15 mouse cellular contexts compared by ENCODE assay signal in the genomic region with DNA sequence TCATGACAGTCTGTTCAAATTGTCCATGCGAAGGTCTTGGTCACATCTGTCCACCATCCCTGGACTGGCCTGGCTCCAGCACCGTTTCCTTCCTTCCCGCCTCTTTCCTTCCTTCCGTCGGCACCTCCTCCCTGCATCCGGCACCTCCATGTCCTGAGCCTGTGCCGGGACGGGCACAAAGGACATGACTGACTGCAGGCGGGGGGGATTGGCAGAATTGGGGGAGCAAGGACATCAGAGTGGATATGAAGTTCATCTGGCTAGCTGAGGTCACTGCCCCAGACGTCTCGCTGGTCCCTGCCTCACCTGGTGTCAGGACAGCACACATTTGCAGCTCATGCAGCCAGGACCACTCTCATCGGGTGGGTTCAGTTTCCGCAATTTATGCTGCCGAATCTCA. TPM values are rescaled to one million over a fixed set of nuclear protein-coding genes. Genes with fewer than 3 reads are reported as not detected.
A peak's percentile ranks its signal among the peaks of the same experiment; 100 is the strongest.
DNase-seq lines count a peak whose midpoint lies in the region; ATAC-seq and TF ChIP-seq lines count a peak whose summit lies in the region.
"Had no signal": no experiment of that assay in that cellular context is flagged by ENCODE, and none has a peak within 500 bp of the region (broad histone marks: within the 10 kb centered on the region; RNA-seq: fewer than 3 reads in every experiment).

No protein-coding gene starts in this region.

- TF ChIP-seq EP300 in liver, postnatal 0 days (IDR thresholded peaks at IDR 0.05; ENCODE audit: low read depth): no peak

- H3K9me3 ChIP-seq in liver, embryonic 12.5 days (replicated peaks): no peaks in the 10 kb centered on the region
- H3K9me3 ChIP-seq in liver, postnatal 0 days (ENCODE audit: low read length): no peaks in the 10 kb centered on the region
- no peaks in the 10 kb centered on the region for H3K9me3 ChIP-seq in lung, embryonic 16.5 days (ENCODE audit: control insufficient read depth, low read length)
- H3K9me3 ChIP-seq in forebrain, embryonic 16.5 days (ENCODE audit: control insufficient read depth, low read length): no peaks in the 10 kb centered on the region
- H3K9me3 ChIP-seq: forebrain, embryonic 12.5 days; liver, embryonic 15.5 days had no signal

- H3K9ac ChIP-seq in liver, embryonic 12.5 days: no peak overlapping the region
- H3K9ac ChIP-seq in liver, postnatal 0 days (replicated peaks): no peak overlapping the region
- no peak overlapping the region for H3K9ac ChIP-seq in lung, embryonic 16.5 days (ENCODE audit: low read length)
- no peak overlapping the region for H3K9ac ChIP-seq in forebrain, embryonic 16.5 days (replicated peaks; ENCODE audit: low read depth, low read length)
- H3K9ac ChIP-seq: liver, embryonic 15.5 days had no signal

- peak overlapping the region; percentile 36; the same call in 1 of the 2 replicates for H3K27ac ChIP-seq in liver, embryonic 12.5 days
- H3K27ac ChIP-seq in liver, postnatal 0 days (ENCODE audit: low read depth): no peak overlapping the region
- H3K27ac ChIP-seq in kidney, adult 2 months (ENCODE audit: insufficient read depth, low read depth, low read length): 0 out of 2 replicates have a peak overlapping the region, but pooled peaks have one; percentile 1
- 0 out of 2 replicates have a peak overlapping the region, but pooled peaks have one; percentile 22 for H3K27ac ChIP-seq in lung, embryonic 16.5 days (ENCODE audit: low read length)
- no peak overlapping the region for H3K27ac ChIP-seq in forebrain, embryonic 16.5 days (ENCODE audit: low read length)
- H3K27ac ChIP-seq: forebrain, embryonic 12.5 days; liver, embryonic 15.5 days had no signal

- TF ChIP-seq POLR2A in kidney, adult 2 months (IDR thresholded peaks at IDR 0.05; ENCODE audit: low read depth, low read length): no peak

- H3K4me2 ChIP-seq in liver, embryonic 12.5 days: no peak overlapping the region
- no peak overlapping the region for H3K4me2 ChIP-seq in liver, postnatal 0 days (ENCODE audit: low read depth, low read length)
- H3K4me2 ChIP-seq in lung, embryonic 16.5 days (ENCODE audit: low read depth, low read length): no peak overlapping the region
- H3K4me2 ChIP-seq in forebrain, embryonic 16.5 days (ENCODE audit: low read length): no peak overlapping the region
- H3K4me2 ChIP-seq: forebrain, embryonic 12.5 days; liver, embryonic 15.5 days had no signal

- H3K36me3 ChIP-seq in liver, embryonic 12.5 days: peaks cover 41% of the 10 kb centered on the region
- peaks cover 32% of the 10 kb centered on the region for H3K36me3 ChIP-seq in liver, postnatal 0 days (replicated peaks; ENCODE audit: insufficient read depth, low read length)
- H3K36me3 ChIP-seq in kidney, adult 2 months (ENCODE audit: control insufficient read depth, insufficient read depth, low read length): peaks cover 2% of the 10 kb centered on the region; the same call in 1 of the 2 replicates
- H3K36me3 ChIP-seq in lung, embryonic 16.5 days (ENCODE audit: control insufficient read depth, insufficient read depth, low read length): peaks cover 35% of the 10 kb centered on the region
- peaks cover 22% of the 10 kb centered on the region for H3K36me3 ChIP-seq in forebrain, embryonic 16.5 days (ENCODE audit: control insufficient read depth, insufficient read depth)

- DNase-seq in adrenal gland, postnatal 14 days: peak; percentile 58
- DNase-seq in adrenal gland, adult 8-10 months: no peak
- DNase-seq in liver, postnatal 0 days: no peak
- DNase-seq in kidney, adult 2 months: peak; percentile 71
- no peak for DNase-seq in cerebellum, adult 9-10 months
- DNase-seq: cerebellum, adult 9-11 months; right cerebral cortex, postnatal 25 days; thymus, postnatal 36 days had no signal

- H3K4me1 ChIP-seq in liver, embryonic 12.5 days: peaks cover 51% of the 10 kb centered on the region
- peaks cover 24% of the 10 kb centered on the region for H3K4me1 ChIP-seq in liver, postnatal 0 days (ENCODE audit: insufficient read depth)
- H3K4me1 ChIP-seq in kidney, adult 2 months (ENCODE audit: control insufficient read depth, insufficient read depth, low read length): peaks cover 8% of the 10 kb centered on the region; the same call in 1 of the 2 replicates
- peaks cover 19% of the 10 kb centered on the region for H3K4me1 ChIP-seq in lung, embryonic 16.5 days (replicated peaks; ENCODE audit: control insufficient read depth, insufficient read depth, low read length)
- H3K4me1 ChIP-seq in forebrain, embryonic 16.5 days (replicated peaks; ENCODE audit: control insufficient read depth, insufficient read depth, low read length): peaks cover 20% of the 10 kb centered on the region

- no peak for TF ChIP-seq CTCF in liver, postnatal 0 days (IDR thresholded peaks at IDR 0.05; ENCODE audit: low read depth)
- TF ChIP-seq CTCF in kidney, adult 2 months (conservative IDR thresholded peaks at IDR 0.05; ENCODE audit: insufficient read depth, insufficient read length, low read depth, low read length): no peak

- WGBS in liver, embryonic 12.5 days (ENCODE audit: insufficient replicate concordance): 90% methylated on average over 14 of the region's 14 CpGs
- 88% methylated on average over 14 of the region's 14 CpGs for WGBS in liver, postnatal 0 days (ENCODE audit: insufficient replicate concordance)
- WGBS in kidney, adult 2 months: 70% methylated on average over 14 of the region's 14 CpGs
- 68% methylated on average over 14 of the region's 14 CpGs for WGBS in lung, embryonic 16.5 days
- 89% methylated on average over 14 of the region's 14 CpGs for WGBS in forebrain, embryonic 16.5 days

- no peak for ATAC-seq in liver, embryonic 12.5 days
- ATAC-seq in liver, postnatal 0 days: no peak
- no peak for ATAC-seq in lung, embryonic 16.5 days (ENCODE audit: low read depth)
- ATAC-seq in forebrain, embryonic 16.5 days: no peak

- H3K27me3 ChIP-seq in liver, embryonic 12.5 days (replicated peaks): no peaks in the 10 kb centered on the region
- H3K27me3 ChIP-seq in liver, postnatal 0 days (ENCODE audit: insufficient read depth, low read length): no peaks in the 10 kb centered on the region
- no peaks in the 10 kb centered on the region for H3K27me3 ChIP-seq in kidney, adult 2 months (replicated peaks; ENCODE audit: control insufficient read depth, insufficient read depth, low read length)
- no peaks in the 10 kb centered on the region for H3K27me3 ChIP-seq in lung, embryonic 16.5 days (ENCODE audit: control insufficient read depth, insufficient read depth, low read depth, low read length)
- H3K27me3 ChIP-seq in forebrain, embryonic 16.5 days (replicated peaks; ENCODE audit: control insufficient read depth, insufficient read depth, low read length): no peaks in the 10 kb centered on the region
- H3K27me3 ChIP-seq: forebrain, embryonic 12.5 days; liver, embryonic 15.5 days had no signal

- no peak overlapping the region for H3K4me3 ChIP-seq in liver, embryonic 12.5 days
- H3K4me3 ChIP-seq in liver, postnatal 0 days (ENCODE audit: low read depth, low read length): no peak overlapping the region
- H3K4me3 ChIP-seq in kidney, adult 2 months (ENCODE audit: insufficient read depth, low read depth, low read length): no peak overlapping the region
- H3K4me3 ChIP-seq in lung, embryonic 16.5 days (ENCODE audit: low read length): no peak overlapping the region
- H3K4me3 ChIP-seq in forebrain, embryonic 16.5 days (replicated peaks; ENCODE audit: low read length): no peak overlapping the region
- H3K4me3 ChIP-seq: forebrain, embryonic 12.5 days; liver, embryonic 15.5 days had no signal

RNA-seq across cellular contexts. Expression of gene Hras, which starts 2.8 kb away (rescaled TPM):
- total RNA-seq in adrenal gland, postnatal 14 days (2021): 81.7 and 83.6 TPM in 2 replicates
- total RNA-seq in adrenal gland, adult 8-10 months (2022): 100 to 1,000 TPM in 1 of 4 experiments, 10 to 100 TPM in 3; 80.0 to 105 (median 92.6) TPM
- 124 and 125 TPM in 2 replicates for polyA plus RNA-seq in liver, embryonic 12.5 days (2016; fragmentation: Nextera tagmentation; extraction: Ambion mirVana)
- polyA plus RNA-seq in liver, postnatal 0 days (2015; fragmentation: Nextera tagmentation; extraction: Ambion mirVana): 44.0 and 46.2 TPM in 2 replicates
- polyA plus RNA-seq in kidney, adult 2 months (2012; rRNA removed): 93.5 and 96.0 TPM in 2 replicates
- 48.5 and 48.8 TPM in 2 replicates for polyA plus RNA-seq in lung, embryonic 16.5 days (2015; fragmentation: Nextera tagmentation; extraction: Ambion mirVana)
- 105 and 113 TPM in 2 replicates for polyA plus RNA-seq in forebrain, embryonic 16.5 days (2015; fragmentation: Nextera tagmentation; extraction: Ambion mirVana)

RNA-seq across cellular contexts. Expression of gene Lrrc56, which starts 2.9 kb away (rescaled TPM):
- total RNA-seq in adrenal gland, postnatal 14 days (2021): 7.6 and 9.6 TPM in 2 replicates
- total RNA-seq in adrenal gland, adult 8-10 months (2022): 10 to 100 TPM in 1 of 4 experiments, 1 to 10 TPM in 3; 6.6 to 12.1 (median 8.4) TPM
- polyA plus RNA-seq in liver, embryonic 12.5 days (2016; fragmentation: Nextera tagmentation; extraction: Ambion mirVana): 16.4 and 17.9 TPM in 2 replicates
- polyA plus RNA-seq in liver, postnatal 0 days (2015; fragmentation: Nextera tagmentation; extraction: Ambion mirVana): 2.0 and 2.2 TPM in 2 replicates
- 9.6 and 13.5 TPM in 2 replicates for polyA plus RNA-seq in kidney, adult 2 months (2012; rRNA removed)
- polyA plus RNA-seq in lung, embryonic 16.5 days (2015; fragmentation: Nextera tagmentation; extraction: Ambion mirVana): 8.6 and 8.9 TPM in 2 replicates
- 10.0 and 13.9 TPM in 2 replicates for polyA plus RNA-seq in forebrain, embryonic 16.5 days (2015; fragmentation: Nextera tagmentation; extraction: Ambion mirVana)

RNA-seq across cellular contexts. Expression of gene Rnh1, which starts 18.4 kb away (rescaled TPM):
- 186 and 200 TPM in 2 replicates for total RNA-seq in adrenal gland, postnatal 14 days (2021)
- total RNA-seq in adrenal gland, adult 8-10 months (2022): 100 to 1,000 TPM; 339 to 382 (median 360) TPM
- 55.0 and 65.0 TPM in 2 replicates for polyA plus RNA-seq in liver, embryonic 12.5 days (2016; fragmentation: Nextera tagmentation; extraction: Ambion mirVana)
- polyA plus RNA-seq in liver, postnatal 0 days (2015; fragmentation: Nextera tagmentation; extraction: Ambion mirVana): 55.2 and 55.7 TPM in 2 replicates
- polyA plus RNA-seq in kidney, adult 2 months (2012; rRNA removed): 159 and 190 TPM in 2 replicates
- 153 and 165 TPM in 2 replicates for polyA plus RNA-seq in lung, embryonic 16.5 days (2015; fragmentation: Nextera tagmentation; extraction: Ambion mirVana)
- polyA plus RNA-seq in forebrain, embryonic 16.5 days (2015; fragmentation: Nextera tagmentation; extraction: Ambion mirVana): 41.0 and 45.7 TPM in 2 replicates

RNA-seq across cellular contexts. Expression of gene Lmntd2, which starts 22.8 kb away (rescaled TPM):
- 0.26 and 0.34 TPM in 2 replicates for total RNA-seq in adrenal gland, postnatal 14 days (2021)
- total RNA-seq in adrenal gland, adult 8-10 months (2022): under 1 TPM; 0.12 to 0.94 (median 0.66) TPM
- polyA plus RNA-seq in liver, embryonic 12.5 days (2016; fragmentation: Nextera tagmentation; extraction: Ambion mirVana): 0.99 and 1.1 TPM in 2 replicates
- polyA plus RNA-seq in liver, postnatal 0 days (2015; fragmentation: Nextera tagmentation; extraction: Ambion mirVana): 0.49 TPM in 2 replicates
- 5.7 and 6.0 TPM in 2 replicates for polyA plus RNA-seq in kidney, adult 2 months (2012; rRNA removed)
- 1.3 and 1.4 TPM in 2 replicates for polyA plus RNA-seq in lung, embryonic 16.5 days (2015; fragmentation: Nextera tagmentation; extraction: Ambion mirVana)
- 0.76 and 1.2 TPM in 2 replicates for polyA plus RNA-seq in forebrain, embryonic 16.5 days (2015; fragmentation: Nextera tagmentation; extraction: Ambion mirVana)
- total RNA-seq: gastrocnemius, adult 8-10 months; left cerebral cortex, postnatal 25 days had no signal

RNA-seq across cellular contexts. Expression of gene Rassf7, which starts 24.6 kb away (rescaled TPM):
- 4.9 and 5.2 TPM in 2 replicates for total RNA-seq in adrenal gland, postnatal 14 days (2021)
- total RNA-seq in adrenal gland, adult 8-10 months (2022): 1 to 10 TPM; 5.6 to 7.7 (median 6.3) TPM
- polyA plus RNA-seq in liver, embryonic 12.5 days (2016; fragmentation: Nextera tagmentation; extraction: Ambion mirVana): 27.3 and 28.3 TPM in 2 replicates
- polyA plus RNA-seq in liver, postnatal 0 days (2015; fragmentation: Nextera tagmentation; extraction: Ambion mirVana): 24.9 and 27.3 TPM in 2 replicates
- polyA plus RNA-seq in kidney, adult 2 months (2012; rRNA removed): 59.1 and 72.2 TPM in 2 replicates
- 69.4 and 86.6 TPM in 2 replicates for polyA plus RNA-seq in lung, embryonic 16.5 days (2015; fragmentation: Nextera tagmentation; extraction: Ambion mirVana)
- polyA plus RNA-seq in forebrain, embryonic 16.5 days (2015; fragmentation: Nextera tagmentation; extraction: Ambion mirVana): 22.9 and 23.6 TPM in 2 replicates

Comparison
In these comparisons a context has a peak if more than half of its experiments do, and no peak if none do; other contexts are left out.
1. DNase-seq: peak in adrenal gland, postnatal 14 days (single experiment) and kidney, adult 2 months (single experiment); none in adrenal gland, adult 8-10 months (single experiment), liver, postnatal 0 days (single experiment) and cerebellum, adult 9-10 months (single experiment).
2. H3K27ac ChIP-seq: peak in liver, embryonic 12.5 days (single experiment), kidney, adult 2 months (single experiment) and lung, embryonic 16.5 days (single experiment); none in liver, postnatal 0 days (single experiment) and forebrain, embryonic 16.5 days (single experiment).